In genomic region chr6:30674714-30675280, GRCm38 (mm10) we compare ENCODE assay signal across 8 mouse cellular contexts. TPM values are rescaled to one million over a fixed set of nuclear protein-coding genes. Genes with fewer than 3 reads are reported as not detected.
A peak's percentile ranks its signal among the peaks of the same experiment; 100 is the strongest.
DNase-seq lines count a peak whose midpoint lies in the region; ATAC-seq and TF ChIP-seq lines count a peak whose summit lies in the region.

No protein-coding gene starts in this region.

- WGBS in heart, embryonic 15.5 days, result 53% methylated on average over 9 of the region's 9 CpGs
- WGBS in liver, embryonic 14.5 days (ENCODE audit: insufficient replicate concordance), result 58% methylated on average over 9 of the region's 9 CpGs

- H3K4me1 ChIP-seq in heart, embryonic 15.5 days (replicated peaks), result peaks cover 45% of the 10 kb centered on the region
- H3K4me1 ChIP-seq in liver, embryonic 14.5 days (replicated peaks; ENCODE audit: control insufficient read depth in 2 of 2, insufficient read depth in 2 of 2, low read length in 1 of 2), result peaks cover 7 to 23% of the 10 kb centered on the region in 2 experiments; a peak in 3 of 4 replicates

- no peaks in the 10 kb centered on the region for H3K9me3 ChIP-seq in heart, embryonic 15.5 days (replicated peaks)
- H3K9me3 ChIP-seq in liver, embryonic 14.5 days (ENCODE audit: control insufficient read depth, low read length), result no peaks in the 10 kb centered on the region

- peak overlapping the region; percentile 50 for H3K9ac ChIP-seq in heart, embryonic 15.5 days
- no peak overlapping the region for H3K9ac ChIP-seq in liver, embryonic 14.5 days (replicated peaks)

- H3K4me3 ChIP-seq in heart, embryonic 15.5 days, result no peak overlapping the region
- no peak overlapping the region for H3K4me3 ChIP-seq in liver, embryonic 14.5 days (ENCODE audit: insufficient read depth in 1 of 2, low read depth in 2 of 2, low read length in 2 of 2)

- H3K4me2 ChIP-seq in heart, embryonic 15.5 days, result peak overlapping the region; percentile 55
- H3K4me2 ChIP-seq in liver, embryonic 14.5 days (ENCODE audit: low read depth), result peak overlapping the region; percentile 41

- no peaks in the 10 kb centered on the region for H3K36me3 ChIP-seq in heart, embryonic 15.5 days
- H3K36me3 ChIP-seq in liver, embryonic 14.5 days (replicated peaks; ENCODE audit: control insufficient read depth, insufficient read depth, low read depth), result no peaks in the 10 kb centered on the region

- H3K27ac ChIP-seq in heart, embryonic 15.5 days, result peak overlapping the region; percentile 90
- no peak overlapping the region for H3K27ac ChIP-seq in liver, embryonic 14.5 days

- peak; percentile 33; the same call in 1 of the 2 replicates for ATAC-seq in heart, embryonic 15.5 days (replicated peaks; ENCODE audit: insufficient number of reproducible peaks, insufficient read depth, low FRiP score, low read depth)
- ATAC-seq in liver, embryonic 14.5 days (ENCODE audit: insufficient read depth), result no peak
- no peak for ATAC-seq in megakaryocyte, adult 5-6 weeks (ENCODE audit: poor library complexity, severe bottlenecking)
- no peak for ATAC-seq in CD4-positive, CD25-positive, alpha-beta regulatory T cell, adult 4 months

- TF ChIP-seq EP300 in liver, embryonic 14.5 days (IDR thresholded peaks at IDR 0.05; ENCODE audit: low read depth), result no peak

- TF ChIP-seq CTCF in liver, embryonic 14.5 days (IDR thresholded peaks at IDR 0.05; ENCODE audit: low read depth), result no peak

- H3K27me3 ChIP-seq in heart, embryonic 15.5 days, result no peaks in the 10 kb centered on the region
- no peaks in the 10 kb centered on the region for H3K27me3 ChIP-seq in liver, embryonic 14.5 days (ENCODE audit: control insufficient read depth, insufficient read depth, low read length)

- DNase-seq in embryo, embryonic 10.5 days (ENCODE audit: low spot score), result peak; percentile 52
- no peak for DNase-seq in embryo, embryonic 9.5 days (ENCODE audit: extremely low spot score)
- peak; percentile 71 for DNase-seq in brain, adult 2 months (ENCODE audit: low read depth, low spot score)
- no peak for DNase-seq in liver, embryonic 14.5 days (ENCODE audit: low read depth in 3 of 3, low spot score in 3 of 3)
- DNase-seq in yolk sac, embryonic 10.5 days (ENCODE audit: low spot score), result no peak

RNA-seq across cellular contexts. Expression of gene Cep41, which starts 18.8 kb away (rescaled TPM):
- 9.3 and 10.0 TPM in 2 replicates for polyA plus RNA-seq in heart, embryonic 15.5 days (2015; fragmentation: Nextera tagmentation; extraction: Ambion mirVana)
- 2.4 and 3.6 TPM in 2 replicates for polyA plus RNA-seq in liver, embryonic 14.5 days (2012; rRNA removed)
- polyA plus RNA-seq in liver, embryonic 14.5 days (2014; fragmentation: Nextera tagmentation; extraction: Ambion mirVana), result 4.0 and 4.7 TPM in 2 replicates
- 3.5 and 6.0 TPM in 2 replicates for total RNA-seq in megakaryocyte, adult 5-6 weeks (2015)
- 2.0 and 3.1 TPM in 2 replicates for total RNA-seq in megakaryocyte, adult 5-6 weeks (2017)
- 10 to 100 TPM; 11.3 to 12.6 TPM for polyA plus RNA-seq in CD4-positive, CD25-positive, alpha-beta regulatory T cell, adult 4 months (2017; shearing (Covaris generic))

RNA-seq across cellular contexts. Expression of gene Cpa1, which starts 35.8 kb away (rescaled TPM):
- polyA plus RNA-seq in heart, embryonic 15.5 days (2015; fragmentation: Nextera tagmentation; extraction: Ambion mirVana), result 3.2 and 5.0 TPM in 2 replicates
- polyA plus RNA-seq in liver, embryonic 14.5 days (2012; rRNA removed), result 1.4 and 2.1 TPM in 2 replicates
- 0.11 and 1.5 TPM in 2 replicates for polyA plus RNA-seq in liver, embryonic 14.5 days (2014; fragmentation: Nextera tagmentation; extraction: Ambion mirVana)
- not detected in 2 replicates for total RNA-seq in megakaryocyte, adult 5-6 weeks (2015)
- total RNA-seq in megakaryocyte, adult 5-6 weeks (2017), result not detected in 2 replicates
- polyA plus RNA-seq in CD4-positive, CD25-positive, alpha-beta regulatory T cell, adult 4 months (2017; shearing (Covaris generic)), result not detected

RNA-seq across cellular contexts. Expression of gene Mest, which starts 48.5 kb away (rescaled TPM):
- polyA plus RNA-seq in heart, embryonic 15.5 days (2015; fragmentation: Nextera tagmentation; extraction: Ambion mirVana), result 1,527 and 1,993 TPM in 2 replicates
- 116 and 117 TPM in 2 replicates for polyA plus RNA-seq in liver, embryonic 14.5 days (2012; rRNA removed)
- polyA plus RNA-seq in liver, embryonic 14.5 days (2014; fragmentation: Nextera tagmentation; extraction: Ambion mirVana), result 169 and 174 TPM in 2 replicates
- not detected in 2 replicates for total RNA-seq in megakaryocyte, adult 5-6 weeks (2015)
- 0.07 and 0.20 TPM in 2 replicates for total RNA-seq in megakaryocyte, adult 5-6 weeks (2017)
- 1 to 10 TPM; 1.2 to 1.6 TPM for polyA plus RNA-seq in CD4-positive, CD25-positive, alpha-beta regulatory T cell, adult 4 months (2017; shearing (Covaris generic))

Comparison
In these comparisons a context has a peak if more than half of its experiments do, and no peak if none do; other contexts are left out.
1. DNase-seq: peak in embryo, embryonic 10.5 days (single experiment) and brain, adult 2 months (single experiment); none in embryo, embryonic 9.5 days (single experiment), liver, embryonic 14.5 days (0 of 3) and yolk sac, embryonic 10.5 days (single experiment).
2. RNA of gene Mest, which starts 48.5 kb away (polyA plus RNA-seq): 1,527 to 1,993 TPM in heart, embryonic 15.5 days and 116 to 174 TPM in liver, embryonic 14.5 days; 1.2 to 1.6 TPM in CD4-positive, CD25-positive, alpha-beta regulatory T cell, adult 4 months; every median in the first group is over 10 times any median in the second.